Mouse (Mus musculus) megakaryocyte, embryonic 14.5 days (primary cell): ENCODE results near the gene Becn1. TPM values are rescaled to one million over a fixed set of nuclear protein-coding genes. Genes with fewer than 3 reads are reported as not detected.
A peak's percentile ranks its signal among the peaks of the same experiment; 100 is the strongest.

Experiments used
- H3K27me3 ChIP-seq: replicated peaks from 2 replicates; pipeline ENCODE3; 2012; ENCODE audit warnings: inconsistent platforms
- H3K36me3 ChIP-seq: replicated peaks from 2 replicates; pipeline ENCODE3; 2012; ENCODE audit warnings: low read length, inconsistent platforms, mixed read lengths
- H3K4me1 ChIP-seq: 2 replicates; pipeline ENCODE4 v1.6.1; 2012; ENCODE audit warnings: inconsistent platforms
- H3K4me3 ChIP-seq: replicated peaks from 2 replicates; pipeline ENCODE3; 2012; ENCODE audit warnings: moderate library complexity, mild to moderate bottlenecking, inconsistent platforms
- H3K9me3 ChIP-seq: 2 replicates; pipeline ENCODE4 v1.6.1; 2012; ENCODE audit warnings: inconsistent platforms
- FLI1 ChIP-seq: IDR thresholded peaks from 2 replicates; pipeline ENCODE4 v1.6.1; 2012; ENCODE audit warnings: low read length, inconsistent platforms, mixed read lengths
- GATA1 ChIP-seq: IDR thresholded peaks from 3 replicates; pipeline ENCODE4 v1.6.1; 2012; ENCODE audit warnings: mixed read lengths, low read length, inconsistent platforms, borderline replicate concordance
- polyA plus RNA-seq: library from polyadenylated mRNA; stranded (reverse); fragments of >175 nt; gene quantifications from 2 replicates; pipeline ENCODE4 v1.2.3, GENCODE M21; 2012; ENCODE audit warnings: low replicate concordance; ENCODE audit not compliant: insufficient read depth

Gene Becn1
- polyA plus RNA-seq, 1 experiment: 96.0 TPM

- H3K4me1 ChIP-seq: peaks cover 85% of the 10 kb centered on the region
- peaks cover 48% of the 10 kb centered on the region for H3K36me3 ChIP-seq
- TF ChIP-seq FLI1: no peak
- TF ChIP-seq GATA1: no peak
- H3K9me3 ChIP-seq: 0 out of 2 replicates have a peak, but pooled peaks cover 3% of the 10 kb centered on the region
- peak within 1 kb of the TSS; percentile 94 for H3K4me3 ChIP-seq
- peaks cover 45% of the 10 kb centered on the region for H3K27me3 ChIP-seq
Observed at GRCm38 (mm10) chr11:101259948-101260825, 41.9 kb downstream of the Becn1 start, which contains the start of gene Wnk4. Wnk4 (plus strand) TSS chr11:101260567.

- Histone ChIP-seq H3K9me3 (no peaks in the 10 kb centered on the region), H3K4me1 (peaks cover 86% of the 10 kb centered on the region), H3K36me3 (peaks cover 44% of the 10 kb centered on the region), H3K27me3 (peaks cover 38% of the 10 kb centered on the region), H3K4me3 (peak overlapping the region; percentile 94)
- TF ChIP-seq FLI1: no peak
- no peak for TF ChIP-seq GATA1
Observed at GRCm38 (mm10) chr11:101259261-101259712, 42.8 kb downstream of the Becn1 start.

GRCm38 (mm10) chr11:101255826-101256775, 46.0 kb downstream of the Becn1 start:
- Histone ChIP-seq H3K9me3 (no peaks in the 10 kb centered on the region), H3K27me3 (peaks cover 7% of the 10 kb centered on the region), H3K4me3 (peak overlapping the region; percentile 80), H3K4me1 (peaks cover 68% of the 10 kb centered on the region), H3K36me3 (peaks cover 41% of the 10 kb centered on the region)
- TF ChIP-seq GATA1 (no peak), FLI1 (no peak)

GRCm38 (mm10) chr11:101253613-101254389, 48.3 kb downstream of the Becn1 start, which contains the start of gene Vps25:
Vps25 (plus strand) TSS chr11:101253707.
- Histone ChIP-seq H3K36me3 (peaks cover 32% of the 10 kb centered on the region), H3K4me3 (peak within 1 kb of the TSS; percentile 99), H3K9me3 (no peaks in the 10 kb centered on the region), H3K27me3 (no peaks in the 10 kb centered on the region), H3K4me1 (peaks cover 45% of the 10 kb centered on the region)
- TF ChIP-seq FLI1 (no peak), GATA1 (no peak)

GRCm38 (mm10) chr11:101252941-101253340, 49.1 kb downstream of the Becn1 start:
- H3K36me3 ChIP-seq: peaks cover 23% of the 10 kb centered on the region
- peaks cover 42% of the 10 kb centered on the region for H3K4me1 ChIP-seq
- H3K4me3 ChIP-seq: peak overlapping the region; percentile 99
- H3K27me3 ChIP-seq: peaks cover 4% of the 10 kb centered on the region
- no peaks in the 10 kb centered on the region for H3K9me3 ChIP-seq
- TF ChIP-seq GATA1: no peak
- no peak for TF ChIP-seq FLI1

- TF ChIP-seq FLI1 (no peak), GATA1 (no peak)
- Histone ChIP-seq H3K9me3 (no peaks in the 10 kb centered on the region), H3K36me3 (peaks cover 5% of the 10 kb centered on the region), H3K27me3 (peaks cover 23% of the 10 kb centered on the region), H3K4me3 (no peak overlapping the region), H3K4me1 (peaks cover 50% of the 10 kb centered on the region)
Observed at GRCm38 (mm10) chr11:101251031-101251430, 51.1 kb downstream of the Becn1 start.

GRCm38 (mm10) chr11:101248258-101248994, 53.7 kb downstream of the Becn1 start:
- Histone ChIP-seq H3K4me3 (no peak overlapping the region), H3K36me3 (no peaks in the 10 kb centered on the region), H3K4me1 (peaks cover 51% of the 10 kb centered on the region), H3K27me3 (peaks cover 48% of the 10 kb centered on the region), H3K9me3 (no peaks in the 10 kb centered on the region)
- TF ChIP-seq FLI1: no peak

- H3K27me3 ChIP-seq: peaks cover 54% of the 10 kb centered on the region
Observed at GRCm38 (mm10) chr11:101247521-101248030, 54.5 kb downstream of the Becn1 start.

GRCm38 (mm10) chr11:101246702-101247012, 55.4 kb downstream of the Becn1 start:
- Histone ChIP-seq H3K4me1 (peaks cover 44% of the 10 kb centered on the region), H3K4me3 (peak overlapping the region; percentile 89), H3K9me3 (no peaks in the 10 kb centered on the region), H3K27me3 (peaks cover 62% of the 10 kb centered on the region), H3K36me3 (no peaks in the 10 kb centered on the region)
- no peak for TF ChIP-seq FLI1
- no peak for TF ChIP-seq GATA1

More at GRCm38 (mm10) chr11:101247521-101248030, 54.5 kb downstream of the Becn1 start:
- H3K36me3 ChIP-seq: no peaks in the 10 kb centered on the region
- H3K9me3 ChIP-seq: no peaks in the 10 kb centered on the region
- peaks cover 48% of the 10 kb centered on the region for H3K4me1 ChIP-seq
- no peak overlapping the region for H3K4me3 ChIP-seq
- TF ChIP-seq FLI1 (no peak), GATA1 (no peak)
